Mouse (Mus musculus) hindbrain, embryonic 15.5 days (tissue): Measurements from ENCODE around the gene Fchsd2. TPM values are rescaled to one million over a fixed set of nuclear protein-coding genes. Genes with fewer than 3 reads are reported as not detected.
A peak's percentile ranks its signal among the peaks of the same experiment; 100 is the strongest.

Source experiments
- ATAC-seq: fragments of 200-750 bp; cut with Nextera tagmentation; 2 replicates; pipeline ENCODE4 v1.8.0; 2017; ENCODE audit warnings: low read depth, moderate number of reproducible peaks, moderate TSS enrichment; ENCODE audit not compliant: low FRiP score
- H3K27ac ChIP-seq: fragments of 300-500 bp; sonication (generic); replicated peaks from 2 replicates; pipeline ENCODE4 v1.5.1; 2015; ENCODE audit warnings: mild to moderate bottlenecking, inconsistent platforms
- H3K27me3 ChIP-seq: fragments of 300-500 bp; sonication (generic); 2 replicates; pipeline ENCODE4 v1.6.1; 2015; ENCODE audit warnings: control low read depth, inconsistent platforms
- H3K36me3 ChIP-seq: fragments of 300-500 bp; sonication (generic); 2 replicates; pipeline ENCODE4 v1.6.1; 2015; ENCODE audit warnings: control low read depth, inconsistent platforms
- H3K4me1 ChIP-seq: fragments of 300-500 bp; sonication (generic); replicated peaks from 2 replicates; pipeline ENCODE4 v1.6.1; 2015; ENCODE audit warnings: control low read depth, inconsistent platforms
- H3K4me2 ChIP-seq: fragments of 300-500 bp; sonication (generic); 2 replicates; pipeline ENCODE4 v1.6.1; 2015; ENCODE audit warnings: moderate library complexity, mild to moderate bottlenecking, inconsistent platforms
- H3K4me3 ChIP-seq: fragments of 300-500 bp; sonication (generic); 2 replicates; pipeline ENCODE4 v1.5.1; 2015; ENCODE audit warnings: mild to moderate bottlenecking, inconsistent platforms
- H3K9ac ChIP-seq: fragments of 300-500 bp; sonication (generic); 2 replicates; pipeline ENCODE4 v1.6.1; 2015; ENCODE audit warnings: inconsistent platforms
- H3K9me3 ChIP-seq: fragments of 300-500 bp; sonication (generic); 2 replicates; pipeline ENCODE4 v1.6.1; 2016; ENCODE audit warnings: control low read depth, inconsistent platforms
- WGBS: fragments of 180-500 bp; shearing (Covaris S2); methylation state at CpG from one replicate; pipeline ENCODE4 v1.1.7; 2015; 5-methylcytosine and 5-hydroxymethylcytosine counted together
- polyA plus RNA-seq: library from polyadenylated mRNA; unstranded; fragments of >200 nt; fragmentation: Nextera tagmentation; extraction: Ambion mirVana; gene quantifications from 2 replicates; pipeline ENCODE4 v1.2.1, GENCODE M21; 2015

Gene Fchsd2
- polyA plus RNA-seq, 1 experiment from 2014 or later: 40.5 TPM

- no peak overlapping the region for H3K27ac ChIP-seq
- no peak for ATAC-seq
- H3K4me2 ChIP-seq: no peak overlapping the region
- 0 out of 2 replicates have a peak, but pooled peaks cover 4% of the 10 kb centered on the region for H3K36me3 ChIP-seq
- H3K9me3 ChIP-seq: no peaks in the 10 kb centered on the region
- H3K4me3 ChIP-seq: no peak overlapping the region
- H3K9ac ChIP-seq: no peak overlapping the region
- 59% methylated on average over 2 of the region's 2 CpGs for WGBS
- H3K27me3 ChIP-seq: no peaks in the 10 kb centered on the region
- H3K4me1 ChIP-seq: peaks cover 24% of the 10 kb centered on the region
Observed at GRCm38 (mm10) chr7:101106666-101107065, 14.0 kb downstream of the Fchsd2 start.

GRCm38 (mm10) chr7:101107073-101107810 lies 14.6 kb downstream of the Fchsd2 start:
- ATAC-seq: no peak
- no peaks in the 10 kb centered on the region for H3K27me3 ChIP-seq
- WGBS: 25% methylated on average over 5 of the region's 5 CpGs
- H3K4me2 ChIP-seq: peak overlapping the region; percentile 59
- peak overlapping the region; percentile 99 for H3K27ac ChIP-seq
- H3K9me3 ChIP-seq: no peaks in the 10 kb centered on the region
- H3K9ac ChIP-seq: peak overlapping the region; percentile 42
- peaks cover 23% of the 10 kb centered on the region for H3K4me1 ChIP-seq
- 0 out of 2 replicates have a peak, but pooled peaks cover 4% of the 10 kb centered on the region for H3K36me3 ChIP-seq
- peak overlapping the region; percentile 87 for H3K4me3 ChIP-seq

- H3K4me2 ChIP-seq: peak overlapping the region; percentile 59
- peak overlapping the region; percentile 87 for H3K4me3 ChIP-seq
- H3K36me3 ChIP-seq: 0 out of 2 replicates have a peak, but pooled peaks cover 4% of the 10 kb centered on the region
- H3K9ac ChIP-seq: peak overlapping the region; percentile 95
- WGBS: under 1% methylated on average over 50 of the region's 75 CpGs
- peak; percentile 96 for ATAC-seq
- H3K4me1 ChIP-seq: peaks cover 23% of the 10 kb centered on the region
- H3K9me3 ChIP-seq: no peaks in the 10 kb centered on the region
- H3K27me3 ChIP-seq: no peaks in the 10 kb centered on the region
- peak overlapping the region; percentile 99 for H3K27ac ChIP-seq
Observed at GRCm38 (mm10) chr7:101107968-101108652, 15.4 kb downstream of the Fchsd2 start.

DNA sequence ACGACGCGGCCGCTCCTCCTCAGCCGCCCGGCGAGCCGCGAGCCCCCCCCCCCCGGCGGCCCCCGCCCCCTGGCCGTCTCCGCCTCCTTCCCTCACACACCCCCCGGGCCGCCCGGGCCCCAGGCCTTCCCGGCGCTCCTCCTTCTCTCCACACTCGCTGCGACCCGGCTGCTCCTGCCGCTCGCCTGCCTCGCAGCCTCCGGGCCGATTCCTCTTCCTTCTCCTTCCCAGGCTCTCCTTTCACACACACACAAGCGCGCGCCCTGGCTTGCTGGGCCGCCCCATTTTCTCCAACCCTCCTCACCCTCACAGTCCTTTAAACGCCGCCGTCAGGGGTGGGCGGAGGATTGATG lies 16.0 kb downstream of the Fchsd2 start:
- H3K36me3 ChIP-seq: peaks cover 7% of the 10 kb centered on the region; the same call in 1 of the 2 replicates
- no peaks in the 10 kb centered on the region for H3K9me3 ChIP-seq
- peak overlapping the region; percentile 87 for H3K4me3 ChIP-seq
- peaks cover 23% of the 10 kb centered on the region for H3K4me1 ChIP-seq
- peak overlapping the region; percentile 59 for H3K4me2 ChIP-seq
- 0% methylated on average over 10 of the region's 35 CpGs for WGBS
- H3K27ac ChIP-seq: peak overlapping the region; percentile 99
- peak overlapping the region; percentile 95 for H3K9ac ChIP-seq
- H3K27me3 ChIP-seq: no peaks in the 10 kb centered on the region
- ATAC-seq: no peak

DNA sequence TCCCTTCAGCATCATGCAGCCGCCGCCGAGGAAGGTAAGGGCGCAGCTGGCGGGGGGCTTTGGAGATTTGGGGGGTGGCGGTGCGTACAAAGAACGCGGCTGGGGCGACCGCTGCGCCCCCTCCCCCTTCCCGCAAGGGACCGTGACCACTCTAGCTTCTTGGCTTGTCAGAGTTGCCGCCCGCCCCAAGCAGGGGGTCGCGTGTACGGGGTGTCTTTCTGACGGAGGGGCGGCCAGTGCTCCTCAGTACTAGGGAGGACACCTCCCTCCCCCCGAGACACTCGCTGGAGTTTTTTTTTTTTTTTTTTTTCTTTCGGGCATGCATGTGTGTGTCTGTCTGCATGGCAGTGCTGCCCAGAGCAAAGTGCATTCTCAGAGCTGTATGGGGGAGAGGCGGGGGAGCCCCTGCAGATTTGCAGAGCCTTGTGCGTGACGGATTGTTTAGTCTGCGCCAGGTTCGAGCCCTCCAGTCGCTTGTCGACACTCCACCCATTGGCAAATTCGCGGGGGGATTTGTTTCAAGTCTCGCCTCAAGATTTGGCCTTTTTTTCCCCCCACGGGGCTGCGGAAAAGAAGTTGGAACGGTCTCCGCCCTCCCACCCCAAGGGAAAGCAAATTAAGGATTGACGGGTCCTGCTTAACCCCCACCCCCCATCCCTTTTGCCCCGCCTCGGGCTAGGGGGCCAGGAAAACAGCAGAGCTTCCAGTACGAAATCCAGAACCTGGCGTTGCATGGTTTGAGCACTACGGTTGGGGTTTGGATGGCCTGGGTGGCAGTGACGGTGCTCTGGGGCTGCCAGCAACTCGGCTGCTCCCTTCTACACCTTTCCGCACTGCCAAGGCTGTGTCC lies 16.6 kb downstream of the Fchsd2 start:
- WGBS: 0% methylated on average over 46 of the region's 47 CpGs
- Histone ChIP-seq H3K9ac (peak overlapping the region; percentile 95), H3K4me3 (peak overlapping the region; percentile 87), H3K9me3 (no peaks in the 10 kb centered on the region), H3K4me1 (peaks cover 23% of the 10 kb centered on the region), H3K27ac (peak overlapping the region; percentile 99), H3K4me2 (peak overlapping the region; percentile 59), H3K36me3 (peaks cover 8% of the 10 kb centered on the region; the same call in 1 of the 2 replicates), H3K27me3 (no peaks in the 10 kb centered on the region)
- peak; percentile 28 for ATAC-seq

DNA sequence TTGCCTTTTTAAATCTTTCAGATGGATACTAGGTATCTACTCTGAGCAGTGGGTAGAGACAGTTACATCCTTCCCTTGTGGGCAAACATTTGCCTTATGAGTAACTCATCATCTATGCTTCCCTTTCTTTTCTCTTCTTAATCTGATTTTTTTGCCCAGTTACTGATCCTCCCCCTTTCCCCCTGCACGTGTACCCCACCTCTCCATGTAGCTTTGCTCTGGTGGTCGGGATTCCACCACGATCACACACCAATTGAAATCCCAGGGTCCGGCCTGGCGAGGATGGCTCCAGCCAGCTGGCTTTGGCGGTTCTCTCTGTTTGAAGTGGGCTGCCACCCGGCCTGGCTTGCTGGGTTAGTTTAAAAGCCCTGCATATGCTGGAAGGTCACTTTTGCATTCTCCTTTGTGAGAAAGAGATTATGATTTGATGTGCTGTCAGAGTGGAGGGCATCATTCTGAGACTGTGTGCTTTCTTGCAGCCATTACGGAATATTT lies 17.2 kb downstream of the Fchsd2 start:
- Histone ChIP-seq H3K4me1 (peaks cover 27% of the 10 kb centered on the region), H3K4me3 (peak overlapping the region; percentile 87), H3K9ac (peak overlapping the region; percentile 95), H3K4me2 (peak overlapping the region; percentile 59), H3K9me3 (no peaks in the 10 kb centered on the region), H3K36me3 (peaks cover 12% of the 10 kb centered on the region), H3K27me3 (no peaks in the 10 kb centered on the region), H3K27ac (peak overlapping the region; percentile 99)
- no peak for ATAC-seq
- WGBS: 6% methylated on average over 8 of the region's 8 CpGs

- Histone ChIP-seq H3K9me3 (no peaks in the 10 kb centered on the region), H3K9ac (no peak overlapping the region), H3K4me3 (no peak overlapping the region), H3K4me1 (peaks cover 18% of the 10 kb centered on the region), H3K36me3 (peaks cover 37% of the 10 kb centered on the region), H3K4me2 (no peak overlapping the region), H3K27me3 (no peaks in the 10 kb centered on the region), H3K27ac (no peak overlapping the region)
- 92% methylated on average over 3 of the region's 3 CpGs for WGBS
- no peak for ATAC-seq
Observed at GRCm38 (mm10) chr7:101113410-101113809, 20.7 kb downstream of the Fchsd2 start.

- ATAC-seq: no peak
- Histone ChIP-seq H3K36me3 (peaks cover 41% of the 10 kb centered on the region), H3K27ac (no peak overlapping the region), H3K27me3 (no peaks in the 10 kb centered on the region), H3K9me3 (no peaks in the 10 kb centered on the region), H3K9ac (no peak overlapping the region), H3K4me2 (no peak overlapping the region), H3K4me3 (no peak overlapping the region), H3K4me1 (peaks cover 18% of the 10 kb centered on the region)
- 86% methylated on average over 1 of the region's 1 CpGs for WGBS
Observed at GRCm38 (mm10) chr7:101114328-101114727, 21.7 kb downstream of the Fchsd2 start.

- H3K27ac ChIP-seq: no peak overlapping the region
- H3K27me3 ChIP-seq: no peaks in the 10 kb centered on the region
- no peak overlapping the region for H3K4me3 ChIP-seq
- 95% methylated on average over 7 of the region's 7 CpGs for WGBS
- no peaks in the 10 kb centered on the region for H3K9me3 ChIP-seq
- no peak for ATAC-seq
- H3K36me3 ChIP-seq: peaks cover 39% of the 10 kb centered on the region
- H3K4me2 ChIP-seq: no peak overlapping the region
- H3K9ac ChIP-seq: no peak overlapping the region
- H3K4me1 ChIP-seq: peaks cover 5% of the 10 kb centered on the region; the same call in 1 of the 2 replicates
Observed at GRCm38 (mm10) chr7:101119391-101119790, 26.7 kb downstream of the Fchsd2 start.

DNA sequence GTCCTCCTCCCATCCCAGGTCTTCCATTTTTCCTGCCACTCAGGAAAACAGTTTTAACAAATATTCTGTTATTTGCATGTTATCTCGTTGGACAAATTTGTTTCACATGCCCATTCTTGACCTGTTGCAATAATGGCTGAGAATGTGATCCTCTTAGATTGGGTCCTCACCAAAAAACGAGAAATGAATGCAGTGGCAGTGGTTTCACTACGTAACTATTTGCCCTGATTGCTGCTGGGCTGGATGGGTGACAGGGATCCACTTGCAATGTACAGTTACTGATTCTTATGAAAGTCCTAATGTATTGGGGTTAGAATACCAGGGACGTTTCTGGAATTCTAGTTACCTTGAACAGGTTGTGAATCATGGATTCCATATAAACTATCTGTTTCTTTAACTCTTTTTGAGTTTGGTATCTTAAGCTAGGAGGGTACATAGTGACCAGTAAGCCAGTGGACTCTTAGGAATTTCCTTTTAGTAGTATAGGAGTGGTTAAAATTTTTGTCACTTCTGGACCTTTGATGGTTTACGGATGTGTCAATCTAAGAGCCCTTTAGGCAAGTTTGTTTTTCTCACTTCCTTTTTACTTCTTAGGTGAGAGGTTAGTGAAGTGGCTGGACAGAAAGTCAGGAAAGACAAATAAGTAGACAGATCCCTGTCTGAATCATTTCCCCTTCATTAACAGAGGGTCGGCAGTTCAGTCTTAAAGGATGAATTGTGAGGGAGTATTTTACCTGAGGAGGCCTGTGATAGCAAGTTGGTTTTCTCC lies 31.1 kb downstream of the Fchsd2 start:
- H3K4me1 ChIP-seq: peaks cover 2% of the 10 kb centered on the region; the same call in 1 of the 2 replicates
- WGBS: 90% methylated on average over 6 of the region's 6 CpGs
- H3K4me3 ChIP-seq: no peak overlapping the region
- H3K9me3 ChIP-seq: no peaks in the 10 kb centered on the region
- no peak overlapping the region for H3K27ac ChIP-seq
- no peak for ATAC-seq
- H3K4me2 ChIP-seq: no peak overlapping the region
- H3K36me3 ChIP-seq: peaks cover 11% of the 10 kb centered on the region; the same call in 1 of the 2 replicates
- H3K9ac ChIP-seq: no peak overlapping the region
- H3K27me3 ChIP-seq: no peaks in the 10 kb centered on the region

DNA sequence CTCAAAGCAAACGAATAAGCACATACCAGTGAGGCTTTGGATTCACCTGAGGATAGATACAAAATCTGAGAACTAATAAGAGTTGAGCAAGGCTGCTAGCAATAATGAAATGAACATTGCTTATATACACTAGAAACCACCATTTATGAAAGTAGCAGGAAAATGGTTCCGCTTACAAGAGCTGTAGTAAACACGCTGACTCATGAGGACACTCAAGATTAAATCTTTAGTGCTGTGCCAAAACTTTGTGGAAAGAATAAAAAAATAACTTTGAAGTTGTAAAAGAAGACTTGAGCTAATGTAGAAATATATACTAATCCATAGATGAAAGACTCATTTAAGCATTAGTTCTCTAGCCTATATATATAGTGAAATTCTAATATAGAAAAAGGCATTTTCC lies 35.1 kb downstream of the Fchsd2 start:
- WGBS: 89% methylated on average over 3 of the region's 3 CpGs
- Histone ChIP-seq H3K9me3 (no peaks in the 10 kb centered on the region), H3K4me2 (no peak overlapping the region), H3K4me3 (no peak overlapping the region), H3K4me1 (peaks cover 11% of the 10 kb centered on the region), H3K27me3 (no peaks in the 10 kb centered on the region), H3K27ac (no peak overlapping the region), H3K36me3 (0 out of 2 replicates have a peak, but pooled peaks cover 3% of the 10 kb centered on the region), H3K9ac (no peak overlapping the region)
- no peak for ATAC-seq
